Mouse (Mus musculus): Measurements from ENCODE around the gene Aco2. TPM values are rescaled to one million over a fixed set of nuclear protein-coding genes. Genes with fewer than 3 reads are reported as not detected.

The Aco2 gene
- polyA plus RNA-seq, 1 experiment from 2014 or later: 636 TPM

- Histone ChIP-seq H3K4me2 (no peak overlapping the region), H3K4me1 (replicated peaks) (peaks cover 25% of the 10 kb centered on the region), H3K36me3 (peaks cover 40% of the 10 kb centered on the region), H3K9me3 (replicated peaks) (no peaks in the 10 kb centered on the region), H3K27me3 (no peaks in the 10 kb centered on the region), H3K4me3 (no peak overlapping the region), H3K9ac (no peak overlapping the region), H3K27ac (no peak overlapping the region)
- 89% methylated on average over 4 of the region's 4 CpGs for WGBS
- ATAC-seq (replicated peaks; ENCODE audit: insufficient number of reproducible peaks, insufficient read depth, low FRiP score, low read depth): no peak
Measured at GRCm38 (mm10) chr15:81847161-81847560, 24.9 kb upstream of the Aco2 start.

- WGBS: 83% methylated on average over 5 of the region's 5 CpGs
- no peak for ATAC-seq (replicated peaks; ENCODE audit: insufficient number of reproducible peaks, insufficient read depth, low FRiP score, low read depth)
- no peak overlapping the region for H3K9ac ChIP-seq
- peaks cover 30% of the 10 kb centered on the region for H3K4me1 ChIP-seq (replicated peaks)
- H3K27me3 ChIP-seq: no peaks in the 10 kb centered on the region
- H3K9me3 ChIP-seq (replicated peaks): no peaks in the 10 kb centered on the region
- H3K4me2 ChIP-seq: no peak overlapping the region
- H3K36me3 ChIP-seq: peaks cover 43% of the 10 kb centered on the region
- no peak overlapping the region for H3K27ac ChIP-seq
- no peak overlapping the region for H3K4me3 ChIP-seq
Measured at GRCm38 (mm10) chr15:81847861-81848260, 24.2 kb upstream of the Aco2 start.

- Histone ChIP-seq H3K9ac (no peak overlapping the region), H3K27ac (no peak overlapping the region), H3K4me3 (no peak overlapping the region), H3K9me3 (replicated peaks) (no peaks in the 10 kb centered on the region), H3K36me3 (peaks cover 46% of the 10 kb centered on the region), H3K27me3 (no peaks in the 10 kb centered on the region), H3K4me1 (replicated peaks) (peaks cover 33% of the 10 kb centered on the region), H3K4me2 (no peak overlapping the region)
- WGBS: 36% methylated on average over 7 of the region's 7 CpGs
- no peak for ATAC-seq (replicated peaks; ENCODE audit: insufficient number of reproducible peaks, insufficient read depth, low FRiP score, low read depth)
Measured at GRCm38 (mm10) chr15:81848301-81848700, 23.8 kb upstream of the Aco2 start.

GRCm38 (mm10) chr15:81849104-81849503, 23.0 kb upstream of the Aco2 start:
- peak overlapping the region; percentile 18; the same call in 1 of the 2 replicates for H3K27ac ChIP-seq
- H3K36me3 ChIP-seq: peaks cover 46% of the 10 kb centered on the region
- no peaks in the 10 kb centered on the region for H3K9me3 ChIP-seq (replicated peaks)
- no peak for ATAC-seq (replicated peaks; ENCODE audit: insufficient number of reproducible peaks, insufficient read depth, low FRiP score, low read depth)
- peaks cover 33% of the 10 kb centered on the region for H3K4me1 ChIP-seq (replicated peaks)
- no peak overlapping the region for H3K9ac ChIP-seq
- no peak overlapping the region for H3K4me3 ChIP-seq
- H3K4me2 ChIP-seq: no peak overlapping the region
- WGBS: 79% methylated on average over 9 of the region's 9 CpGs
- H3K27me3 ChIP-seq: no peaks in the 10 kb centered on the region

GRCm38 (mm10) chr15:81850718-81851117, 21.4 kb upstream of the Aco2 start:
- WGBS: 76% methylated on average over 14 of the region's 14 CpGs
- Histone ChIP-seq H3K27ac (no peak overlapping the region), H3K36me3 (peaks cover 49% of the 10 kb centered on the region), H3K27me3 (no peaks in the 10 kb centered on the region), H3K9me3 (replicated peaks) (no peaks in the 10 kb centered on the region), H3K9ac (no peak overlapping the region), H3K4me3 (no peak overlapping the region), H3K4me1 (replicated peaks) (peaks cover 38% of the 10 kb centered on the region), H3K4me2 (no peak overlapping the region)
- no peak for ATAC-seq (replicated peaks; ENCODE audit: insufficient number of reproducible peaks, insufficient read depth, low FRiP score, low read depth)

GRCm38 (mm10) chr15:81851375-81851774, 20.7 kb upstream of the Aco2 start:
- Histone ChIP-seq H3K36me3 (peaks cover 49% of the 10 kb centered on the region), H3K27ac (no peak overlapping the region), H3K4me2 (no peak overlapping the region)

GRCm38 (mm10) chr15:81852411-81853000, 19.6 kb upstream of the Aco2 start:
- 79% methylated on average over 9 of the region's 9 CpGs for WGBS
- H3K9me3 ChIP-seq (replicated peaks): no peaks in the 10 kb centered on the region
- H3K4me2 ChIP-seq: no peak overlapping the region
- ATAC-seq (replicated peaks; ENCODE audit: insufficient number of reproducible peaks, insufficient read depth, low FRiP score, low read depth): no peak
- H3K9ac ChIP-seq: no peak overlapping the region
- no peaks in the 10 kb centered on the region for H3K27me3 ChIP-seq
- no peak overlapping the region for H3K4me3 ChIP-seq
- H3K27ac ChIP-seq: no peak overlapping the region
- H3K36me3 ChIP-seq: peaks cover 46% of the 10 kb centered on the region
- H3K4me1 ChIP-seq (replicated peaks): peaks cover 36% of the 10 kb centered on the region

More at GRCm38 (mm10) chr15:81851375-81851774, 20.7 kb upstream of the Aco2 start:
- WGBS: 93% methylated on average over 15 of the region's 15 CpGs
- no peak overlapping the region for H3K4me3 ChIP-seq
- H3K9me3 ChIP-seq (replicated peaks): no peaks in the 10 kb centered on the region
- H3K27me3 ChIP-seq: no peaks in the 10 kb centered on the region
- no peak overlapping the region for H3K9ac ChIP-seq
- peaks cover 36% of the 10 kb centered on the region for H3K4me1 ChIP-seq (replicated peaks)
- no peak for ATAC-seq (replicated peaks; ENCODE audit: insufficient number of reproducible peaks, insufficient read depth, low FRiP score, low read depth)

- Histone ChIP-seq H3K27me3 (no peaks in the 10 kb centered on the region), H3K4me1 (replicated peaks) (peaks cover 36% of the 10 kb centered on the region), H3K4me2 (no peak overlapping the region), H3K9ac (no peak overlapping the region), H3K4me3 (no peak overlapping the region), H3K27ac (no peak overlapping the region), H3K36me3 (peaks cover 41% of the 10 kb centered on the region), H3K9me3 (replicated peaks) (no peaks in the 10 kb centered on the region)
- ATAC-seq (replicated peaks; ENCODE audit: insufficient number of reproducible peaks, insufficient read depth, low FRiP score, low read depth): no peak
- 88% methylated on average over 7 of the region's 7 CpGs for WGBS
Measured at GRCm38 (mm10) chr15:81853081-81853480, 19.0 kb upstream of the Aco2 start.

GRCm38 (mm10) chr15:81856030-81856790, 15.9 kb upstream of the Aco2 start:
- peak overlapping the region; percentile 91 for H3K4me2 ChIP-seq
- under 1% methylated on average over 28 of the region's 28 CpGs for WGBS
- H3K4me3 ChIP-seq: peak overlapping the region; percentile 97
- peak overlapping the region; percentile 98 for H3K27ac ChIP-seq
- H3K9ac ChIP-seq: peak overlapping the region; percentile 96
- peak; percentile 79 for ATAC-seq (replicated peaks; ENCODE audit: insufficient number of reproducible peaks, insufficient read depth, low FRiP score, low read depth)
- H3K4me1 ChIP-seq (replicated peaks): peaks cover 28% of the 10 kb centered on the region
- no peaks in the 10 kb centered on the region for H3K9me3 ChIP-seq (replicated peaks)
- H3K36me3 ChIP-seq: peaks cover 19% of the 10 kb centered on the region; the same call in 1 of the 2 replicates
- H3K27me3 ChIP-seq: no peaks in the 10 kb centered on the region

- 0% methylated on average over 14 of the region's 14 CpGs for WGBS
- peak overlapping the region; percentile 96 for H3K9ac ChIP-seq
- peak overlapping the region; percentile 98 for H3K27ac ChIP-seq
- ATAC-seq (replicated peaks; ENCODE audit: insufficient number of reproducible peaks, insufficient read depth, low FRiP score, low read depth): no peak
- no peaks in the 10 kb centered on the region for H3K27me3 ChIP-seq
- peaks cover 28% of the 10 kb centered on the region for H3K4me1 ChIP-seq (replicated peaks)
- H3K9me3 ChIP-seq (replicated peaks): no peaks in the 10 kb centered on the region
- H3K4me2 ChIP-seq: peak overlapping the region; percentile 91
- peaks cover 10% of the 10 kb centered on the region; the same call in 1 of the 2 replicates for H3K36me3 ChIP-seq
- peak overlapping the region; percentile 97 for H3K4me3 ChIP-seq
Measured at GRCm38 (mm10) chr15:81856938-81857723, 15.0 kb upstream of the Aco2 start.

- Histone ChIP-seq H3K4me3 (peak overlapping the region; percentile 97), H3K36me3 (peaks cover 8% of the 10 kb centered on the region; the same call in 1 of the 2 replicates), H3K27me3 (no peaks in the 10 kb centered on the region), H3K9ac (peak overlapping the region; percentile 96), H3K4me1 (replicated peaks) (peaks cover 25% of the 10 kb centered on the region), H3K4me2 (peak overlapping the region; percentile 91), H3K27ac (peak overlapping the region; percentile 98), H3K9me3 (replicated peaks) (no peaks in the 10 kb centered on the region)
- 0 out of 2 replicates have a peak, but pooled peaks have one; percentile 4 for ATAC-seq (replicated peaks; ENCODE audit: insufficient number of reproducible peaks, insufficient read depth, low FRiP score, low read depth)
- WGBS: 0% methylated on average over 33 of the region's 33 CpGs
Measured at GRCm38 (mm10) chr15:81857724-81858116, 14.4 kb upstream of the Aco2 start.
